Mouse (Mus musculus): Measurements from ENCODE around the gene Smarca2. TPM values are rescaled to one million over a fixed set of nuclear protein-coding genes. Genes with fewer than 3 reads are reported as not detected.

The Smarca2 gene
- polyA plus RNA-seq, 2 experiments, result 3.3 to 5.3 TPM

- no peaks in the 10 kb centered on the region for H3K4me1 ChIP-seq (replicated peaks; ENCODE audit: control insufficient read depth in 2 of 2, insufficient read depth in 2 of 2, low read length in 1 of 2)
- TF ChIP-seq CTCF (IDR thresholded peaks at IDR 0.05; ENCODE audit: low read depth) (no peak), EP300 (IDR thresholded peaks at IDR 0.05; ENCODE audit: low read depth) (no peak)
- no peak overlapping the region for H3K4me2 ChIP-seq (ENCODE audit: low read depth)
- 79% methylated on average over 13 of the region's 13 CpGs for WGBS (ENCODE audit: insufficient replicate concordance)
- DNase-seq (ENCODE audit: low read depth in 3 of 3, low spot score in 3 of 3) (no peak), ATAC-seq (ENCODE audit: insufficient read depth) (no peak)
- no peak overlapping the region for H3K27ac ChIP-seq
- no peaks in the 10 kb centered on the region for H3K9me3 ChIP-seq (ENCODE audit: control insufficient read depth, low read length)
- no peaks in the 10 kb centered on the region for H3K36me3 ChIP-seq (replicated peaks; ENCODE audit: control insufficient read depth, insufficient read depth, low read depth)
- no peak overlapping the region for H3K4me3 ChIP-seq (ENCODE audit: insufficient read depth in 1 of 2, low read depth in 2 of 2, low read length in 2 of 2)
- no peaks in the 10 kb centered on the region for H3K27me3 ChIP-seq (ENCODE audit: control insufficient read depth, insufficient read depth, low read length)
- no peak overlapping the region for H3K9ac ChIP-seq (replicated peaks)
Observed at GRCm38 (mm10) chr19:26767454-26767853, 162.6 kb downstream of the Smarca2 start.

DNA sequence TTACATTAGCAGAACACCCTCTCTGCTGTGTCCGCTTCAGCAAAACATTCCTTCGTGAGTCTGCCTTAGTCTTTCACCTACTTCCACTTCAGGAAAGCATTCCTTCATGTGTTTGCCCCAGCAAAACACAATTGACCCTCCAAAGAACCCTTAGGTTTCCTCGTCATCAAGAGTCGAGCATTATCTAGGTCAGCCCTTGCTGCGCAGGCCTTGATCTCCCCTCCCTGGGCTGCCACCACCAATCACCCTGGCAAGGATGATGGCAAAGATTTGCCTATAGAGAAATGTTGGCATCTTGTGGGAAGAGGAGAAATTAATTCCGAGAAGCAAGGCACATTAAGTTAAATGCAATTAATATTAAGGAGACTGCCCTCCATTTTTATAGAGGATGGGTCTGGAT, 163.1 kb downstream of the Smarca2 start:
- H3K27ac ChIP-seq, result no peak overlapping the region
- WGBS (ENCODE audit: insufficient replicate concordance), result 67% methylated on average over 6 of the region's 6 CpGs
- H3K27me3 ChIP-seq (ENCODE audit: control insufficient read depth, insufficient read depth, low read length), result no peaks in the 10 kb centered on the region
- no peak for TF ChIP-seq CTCF (IDR thresholded peaks at IDR 0.05; ENCODE audit: low read depth)
- DNase-seq (ENCODE audit: low read depth in 3 of 3, low spot score in 3 of 3), result no peak
- no peak overlapping the region for H3K4me3 ChIP-seq (ENCODE audit: insufficient read depth in 1 of 2, low read depth in 2 of 2, low read length in 2 of 2)
- H3K4me2 ChIP-seq (ENCODE audit: low read depth), result no peak overlapping the region
- no peaks in the 10 kb centered on the region for H3K36me3 ChIP-seq (replicated peaks; ENCODE audit: control insufficient read depth, insufficient read depth, low read depth)
- H3K4me1 ChIP-seq (replicated peaks; ENCODE audit: control insufficient read depth in 2 of 2, insufficient read depth in 2 of 2, low read length in 1 of 2), result no peaks in the 10 kb centered on the region
- no peaks in the 10 kb centered on the region for H3K9me3 ChIP-seq (ENCODE audit: control insufficient read depth, low read length)
- no peak for ATAC-seq (ENCODE audit: insufficient read depth)
- no peak overlapping the region for H3K9ac ChIP-seq (replicated peaks)

DNA sequence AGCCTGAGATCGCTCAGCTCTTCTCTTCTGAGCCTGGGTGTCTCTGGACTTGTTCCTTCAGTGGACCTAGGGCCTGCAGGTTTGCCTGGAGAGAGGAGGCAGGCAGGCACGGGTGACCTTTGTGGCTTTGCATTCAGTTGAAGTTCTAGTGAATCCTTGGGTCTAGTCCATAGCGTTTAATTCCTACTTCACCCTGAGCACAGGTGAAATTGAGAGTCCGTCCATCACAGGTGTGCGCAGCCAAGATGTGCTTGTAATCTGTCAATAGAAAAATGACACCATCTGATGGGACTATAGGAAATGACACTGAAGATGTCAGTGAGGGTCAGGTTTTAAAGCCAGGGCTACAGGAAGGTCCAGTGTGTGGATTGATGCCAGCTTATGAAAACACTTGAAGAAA, 164.0 kb downstream of the Smarca2 start:
- H3K27ac ChIP-seq, result no peak overlapping the region
- TF ChIP-seq EP300 (IDR thresholded peaks at IDR 0.05; ENCODE audit: low read depth) (no peak), CTCF (IDR thresholded peaks at IDR 0.05; ENCODE audit: low read depth) (no peak)
- H3K9me3 ChIP-seq (ENCODE audit: control insufficient read depth, low read length), result no peaks in the 10 kb centered on the region
- H3K4me2 ChIP-seq (ENCODE audit: low read depth), result no peak overlapping the region
- ATAC-seq (ENCODE audit: insufficient read depth) (no peak), DNase-seq (ENCODE audit: low read depth in 3 of 3, low spot score in 3 of 3) (no peak)
- no peaks in the 10 kb centered on the region for H3K27me3 ChIP-seq (ENCODE audit: control insufficient read depth, insufficient read depth, low read length)
- no peaks in the 10 kb centered on the region for H3K36me3 ChIP-seq (replicated peaks; ENCODE audit: control insufficient read depth, insufficient read depth, low read depth)
- H3K9ac ChIP-seq (replicated peaks), result no peak overlapping the region
- WGBS (ENCODE audit: insufficient replicate concordance), result 59% methylated on average over 5 of the region's 5 CpGs
- H3K4me1 ChIP-seq (replicated peaks; ENCODE audit: control insufficient read depth in 2 of 2, insufficient read depth in 2 of 2, low read length in 1 of 2), result no peaks in the 10 kb centered on the region
- H3K4me3 ChIP-seq (ENCODE audit: insufficient read depth in 1 of 2, low read depth in 2 of 2, low read length in 2 of 2), result no peak overlapping the region

DNA sequence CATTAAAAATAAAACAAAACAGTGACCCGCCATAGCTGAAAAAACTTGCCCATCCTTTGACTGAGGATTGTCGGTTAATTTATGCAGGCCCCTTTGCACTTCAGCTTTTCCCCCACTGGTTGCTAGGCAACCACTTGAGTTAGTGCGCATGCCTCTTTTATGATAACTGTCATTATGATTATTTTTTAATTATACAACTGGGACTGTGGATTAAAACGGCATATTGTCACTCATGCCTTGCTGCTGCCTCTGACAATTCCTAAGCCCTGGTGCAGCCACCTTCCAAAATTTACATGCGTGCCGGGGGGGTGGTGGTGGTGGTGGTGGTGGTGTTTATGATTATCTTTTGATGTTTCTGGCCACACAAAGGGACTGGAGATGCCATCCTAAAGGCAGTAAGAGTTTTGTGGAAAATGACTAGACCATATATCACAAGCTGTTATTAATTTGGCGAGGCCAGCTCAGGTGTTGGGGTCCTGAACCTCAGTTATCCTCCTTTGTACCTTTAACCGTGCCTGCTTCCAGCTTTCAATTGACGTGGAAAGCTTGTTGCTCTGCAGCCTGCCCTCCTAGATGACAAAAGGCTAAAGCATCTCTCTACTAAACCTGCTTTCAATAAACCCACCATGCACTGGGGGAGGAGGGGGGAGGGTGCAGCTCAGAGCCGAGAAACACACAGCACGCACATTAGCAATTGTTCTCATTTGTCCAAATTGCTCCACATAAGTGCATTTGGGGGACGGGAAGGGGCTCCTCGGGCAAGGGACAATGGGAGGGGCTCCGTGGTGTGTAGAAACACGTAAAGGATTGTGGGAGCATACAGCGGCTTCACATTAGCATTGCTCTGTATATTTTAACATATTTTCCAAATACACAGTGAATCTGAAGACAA, 165.0 kb downstream of the Smarca2 start:
- TF ChIP-seq EP300 (IDR thresholded peaks at IDR 0.05; ENCODE audit: low read depth) (no peak), CTCF (IDR thresholded peaks at IDR 0.05; ENCODE audit: low read depth) (no peak)
- ATAC-seq (ENCODE audit: insufficient read depth), result no peak
- Histone ChIP-seq H3K27me3 (ENCODE audit: control insufficient read depth, insufficient read depth, low read length) (no peaks in the 10 kb centered on the region), H3K36me3 (replicated peaks; ENCODE audit: control insufficient read depth, insufficient read depth, low read depth) (no peaks in the 10 kb centered on the region), H3K9ac (replicated peaks) (no peak overlapping the region), H3K4me1 (replicated peaks; ENCODE audit: control insufficient read depth in 2 of 2, insufficient read depth in 2 of 2, low read length in 1 of 2) (no peaks in the 10 kb centered on the region), H3K4me2 (ENCODE audit: low read depth) (no peak overlapping the region), H3K4me3 (ENCODE audit: insufficient read depth in 1 of 2, low read depth in 2 of 2, low read length in 2 of 2) (no peak overlapping the region), H3K27ac (no peak overlapping the region), H3K9me3 (ENCODE audit: control insufficient read depth, low read length) (no peaks in the 10 kb centered on the region)
- 66% methylated on average over 16 of the region's 16 CpGs for WGBS (ENCODE audit: insufficient replicate concordance)
- no peak for DNase-seq (ENCODE audit: low read depth in 3 of 3, low spot score in 3 of 3)

GRCm38 (mm10) chr19:26770592-26770991, 165.7 kb downstream of the Smarca2 start:
- DNase-seq (ENCODE audit: low read depth in 3 of 3, low spot score in 3 of 3) (no peak), ATAC-seq (ENCODE audit: insufficient read depth) (no peak)
- H3K27me3 ChIP-seq (ENCODE audit: control insufficient read depth, insufficient read depth, low read length), result no peaks in the 10 kb centered on the region
- WGBS (ENCODE audit: insufficient replicate concordance), result 67% methylated on average over 6 of the region's 6 CpGs
- H3K9me3 ChIP-seq (ENCODE audit: control insufficient read depth, low read length), result no peaks in the 10 kb centered on the region
- H3K4me2 ChIP-seq (ENCODE audit: low read depth), result no peak overlapping the region
- H3K4me3 ChIP-seq (ENCODE audit: insufficient read depth in 1 of 2, low read depth in 2 of 2, low read length in 2 of 2), result no peak overlapping the region
- H3K27ac ChIP-seq, result no peak overlapping the region
- no peaks in the 10 kb centered on the region for H3K36me3 ChIP-seq (replicated peaks; ENCODE audit: control insufficient read depth, insufficient read depth, low read depth)
- no peak for TF ChIP-seq EP300 (IDR thresholded peaks at IDR 0.05; ENCODE audit: low read depth)
- no peak for TF ChIP-seq CTCF (IDR thresholded peaks at IDR 0.05; ENCODE audit: low read depth)
- H3K9ac ChIP-seq (replicated peaks), result no peak overlapping the region
- no peaks in the 10 kb centered on the region for H3K4me1 ChIP-seq (replicated peaks; ENCODE audit: control insufficient read depth in 2 of 2, insufficient read depth in 2 of 2, low read length in 1 of 2)

Measured in liver, embryonic 14.5 days (tissue).